Mouse (Mus musculus) kidney, embryonic 14.5 days (tissue): ENCODE measurements around the gene Enox1. TPM values are rescaled to one million over a fixed set of nuclear protein-coding genes. Genes with fewer than 3 reads are reported as not detected.

Experiments used
- ATAC-seq: fragments of 200-750 bp; cut with Nextera tagmentation; 2 replicates; pipeline ENCODE4 v1.8.0; 2017; ENCODE audit warnings: moderate number of reproducible peaks, mild to moderate bottlenecking, moderate TSS enrichment, moderate library complexity; ENCODE audit not compliant: low FRiP score, low TSS enrichment
- H3K27ac ChIP-seq: fragments of 300-500 bp; sonication (generic); 2 replicates; pipeline ENCODE4 v1.5.1; 2014; ENCODE audit warnings: low read depth, mild to moderate bottlenecking, low read length, moderate library complexity, mixed read lengths
- H3K27me3 ChIP-seq: fragments of 300-500 bp; sonication (generic); 2 replicates; pipeline ENCODE4 v1.6.1; 2014; ENCODE audit warnings: mild to moderate bottlenecking, low read length; ENCODE audit not compliant: control insufficient read depth, insufficient read depth
- H3K36me3 ChIP-seq: fragments of 300-500 bp; sonication (generic); 2 replicates; pipeline ENCODE4 v1.6.1; 2014; ENCODE audit warnings: low read length, mixed read lengths; ENCODE audit not compliant: control insufficient read depth, insufficient read depth
- H3K4me1 ChIP-seq: fragments of 300-500 bp; sonication (generic); 2 replicates; pipeline ENCODE4 v1.6.1; 2014; ENCODE audit warnings: low read length, mixed read lengths; ENCODE audit not compliant: control insufficient read depth, insufficient read depth
- H3K4me2 ChIP-seq: fragments of 300-500 bp; sonication (generic); replicated peaks from 2 replicates; pipeline ENCODE4 v1.6.1; 2014; ENCODE audit warnings: low read depth, mild to moderate bottlenecking, low read length
- H3K4me3 ChIP-seq: fragments of 300-500 bp; sonication (generic); 2 replicates; pipeline ENCODE4 v1.5.1; 2014; ENCODE audit warnings: mild to moderate bottlenecking, low read length
- H3K9ac ChIP-seq: fragments of 300-500 bp; sonication (generic); 2 replicates; pipeline ENCODE4 v1.6.1; 2014; ENCODE audit warnings: low read depth, mild to moderate bottlenecking, low read length, moderate library complexity
- H3K9me3 ChIP-seq: fragments of 300-500 bp; sonication (generic); 2 replicates; pipeline ENCODE4 v1.6.1; 2016; ENCODE audit warnings: low read length; ENCODE audit not compliant: control insufficient read depth
- WGBS: fragments of 180-500 bp; shearing (Covaris S2); extraction: QIAGEN DNeasy Blood & Tissue Kit; methylation state at CpG from one replicate; pipeline ENCODE4 v1.1.7; 2014; 5-methylcytosine and 5-hydroxymethylcytosine counted together
- polyA plus RNA-seq: library from polyadenylated mRNA; unstranded; fragments of >200 nt; fragmentation: Nextera tagmentation; extraction: Ambion mirVana; gene quantifications from 2 replicates; pipeline ENCODE4 v1.2.1, GENCODE M21; 2014

Enox1 gene
- polyA plus RNA-seq, 1 experiment from 2014 or later, result 7.0 TPM

GRCm38 (mm10) chr14:77309571-77309970 is 153.0 kb downstream of the Enox1 start:
- no peaks in the 10 kb centered on the region for H3K36me3 ChIP-seq
- H3K4me3 ChIP-seq, result no peak overlapping the region
- no peaks in the 10 kb centered on the region for H3K4me1 ChIP-seq
- no peak overlapping the region for H3K27ac ChIP-seq
- 76% methylated on average over 3 of the region's 3 CpGs for WGBS
- no peak for ATAC-seq
- H3K9ac ChIP-seq, result no peak overlapping the region
- H3K27me3 ChIP-seq, result no peaks in the 10 kb centered on the region
- no peak overlapping the region for H3K4me2 ChIP-seq
- no peaks in the 10 kb centered on the region for H3K9me3 ChIP-seq

- Histone ChIP-seq H3K9ac (no peak overlapping the region), H3K27ac (no peak overlapping the region), H3K4me2 (no peak overlapping the region), H3K9me3 (no peaks in the 10 kb centered on the region), H3K4me1 (no peaks in the 10 kb centered on the region), H3K4me3 (no peak overlapping the region), H3K36me3 (no peaks in the 10 kb centered on the region), H3K27me3 (no peaks in the 10 kb centered on the region)
- no peak for ATAC-seq
- WGBS, result 79% methylated on average over 6 of the region's 6 CpGs
Measured at GRCm38 (mm10) chr14:77311456-77311855, 154.9 kb downstream of the Enox1 start.

- WGBS, result 91% methylated on average over 7 of the region's 7 CpGs
- H3K4me2 ChIP-seq, result no peak overlapping the region
- H3K9me3 ChIP-seq, result no peaks in the 10 kb centered on the region
- H3K27ac ChIP-seq, result no peak overlapping the region
- no peak overlapping the region for H3K4me3 ChIP-seq
- ATAC-seq, result no peak
- H3K36me3 ChIP-seq, result no peaks in the 10 kb centered on the region
- H3K4me1 ChIP-seq, result no peaks in the 10 kb centered on the region
- no peaks in the 10 kb centered on the region for H3K27me3 ChIP-seq
- no peak overlapping the region for H3K9ac ChIP-seq
Measured at GRCm38 (mm10) chr14:77319396-77319795, 162.8 kb downstream of the Enox1 start.

- H3K4me2 ChIP-seq, result no peak overlapping the region
- no peaks in the 10 kb centered on the region for H3K9me3 ChIP-seq
- ATAC-seq, result no peak
- no peak overlapping the region for H3K9ac ChIP-seq
- 85% methylated on average over 2 of the region's 2 CpGs for WGBS
- no peak overlapping the region for H3K4me3 ChIP-seq
- no peaks in the 10 kb centered on the region for H3K27me3 ChIP-seq
- H3K4me1 ChIP-seq, result peaks cover 4% of the 10 kb centered on the region; the same call in 1 of the 2 replicates
- H3K27ac ChIP-seq, result no peak overlapping the region
- no peaks in the 10 kb centered on the region for H3K36me3 ChIP-seq
Measured at GRCm38 (mm10) chr14:77324348-77324747, 167.8 kb downstream of the Enox1 start.

GRCm38 (mm10) chr14:77327693-77328092 is 171.1 kb downstream of the Enox1 start:
- peaks cover 4% of the 10 kb centered on the region; the same call in 1 of the 2 replicates for H3K4me1 ChIP-seq
- 0 out of 2 replicates have a peak, but pooled peaks cover 3% of the 10 kb centered on the region for H3K9me3 ChIP-seq
- no peak overlapping the region for H3K27ac ChIP-seq
- H3K9ac ChIP-seq, result no peak overlapping the region
- ATAC-seq, result no peak
- 68% methylated on average over 3 of the region's 3 CpGs for WGBS
- H3K36me3 ChIP-seq, result no peaks in the 10 kb centered on the region
- H3K4me3 ChIP-seq, result no peak overlapping the region
- H3K27me3 ChIP-seq, result no peaks in the 10 kb centered on the region
- no peak overlapping the region for H3K4me2 ChIP-seq

- Histone ChIP-seq H3K4me3 (no peak overlapping the region), H3K9ac (no peak overlapping the region), H3K4me2 (no peak overlapping the region), H3K4me1 (peaks cover 4% of the 10 kb centered on the region; the same call in 1 of the 2 replicates), H3K27ac (no peak overlapping the region), H3K9me3 (0 out of 2 replicates have a peak, but pooled peaks cover 3% of the 10 kb centered on the region), H3K27me3 (no peaks in the 10 kb centered on the region), H3K36me3 (no peaks in the 10 kb centered on the region)
- ATAC-seq, result no peak
Measured at GRCm38 (mm10) chr14:77329791-77330190, 173.2 kb downstream of the Enox1 start.

- Histone ChIP-seq H3K4me3 (no peak overlapping the region), H3K9ac (no peak overlapping the region), H3K9me3 (no peaks in the 10 kb centered on the region), H3K4me1 (0 out of 2 replicates have a peak, but pooled peaks cover 4% of the 10 kb centered on the region), H3K27ac (no peak overlapping the region), H3K27me3 (no peaks in the 10 kb centered on the region), H3K36me3 (no peaks in the 10 kb centered on the region), H3K4me2 (no peak overlapping the region)
- ATAC-seq, result no peak
- WGBS, result 77% methylated on average over 11 of the region's 11 CpGs
Measured at GRCm38 (mm10) chr14:77343662-77344340, 187.2 kb downstream of the Enox1 start.

GRCm38 (mm10) chr14:77346296-77346695 is 189.7 kb downstream of the Enox1 start:
- 0 out of 2 replicates have a peak, but pooled peaks cover 4% of the 10 kb centered on the region for H3K4me1 ChIP-seq
- H3K4me2 ChIP-seq, result no peak overlapping the region
- H3K4me3 ChIP-seq, result no peak overlapping the region
- H3K27ac ChIP-seq, result no peak overlapping the region
- H3K36me3 ChIP-seq, result no peaks in the 10 kb centered on the region
- no peaks in the 10 kb centered on the region for H3K9me3 ChIP-seq
- WGBS, result 80% methylated on average over 3 of the region's 3 CpGs
- H3K9ac ChIP-seq, result no peak overlapping the region
- no peak for ATAC-seq
- no peaks in the 10 kb centered on the region for H3K27me3 ChIP-seq

- no peaks in the 10 kb centered on the region for H3K36me3 ChIP-seq
- no peaks in the 10 kb centered on the region for H3K9me3 ChIP-seq
- no peak overlapping the region for H3K9ac ChIP-seq
- no peak overlapping the region for H3K4me2 ChIP-seq
- ATAC-seq, result no peak
- no peaks in the 10 kb centered on the region for H3K4me1 ChIP-seq
- WGBS, result 97% methylated on average over 2 of the region's 2 CpGs
- no peak overlapping the region for H3K4me3 ChIP-seq
- no peaks in the 10 kb centered on the region for H3K27me3 ChIP-seq
- no peak overlapping the region for H3K27ac ChIP-seq
Measured at GRCm38 (mm10) chr14:77351803-77352352, 195.3 kb downstream of the Enox1 start.
